Mouse (Mus musculus): ENCODE results near the gene Gm20696. TPM values are rescaled to one million over a fixed set of nuclear protein-coding genes. Genes with fewer than 3 reads are reported as not detected.

The Gm20696 gene
- polyA plus RNA-seq, 1 experiment from 2014 or later, result 3.0 TPM

- H3K27me3 ChIP-seq (replicated peaks), result no peaks in the 10 kb centered on the region
- WGBS (ENCODE audit: insufficient replicate concordance), result 74% methylated on average over 7 of the region's 7 CpGs
- ATAC-seq, result no peak
- H3K9ac ChIP-seq, result no peak overlapping the region
- H3K4me2 ChIP-seq, result no peak overlapping the region
- no peak overlapping the region for H3K4me3 ChIP-seq
- H3K9me3 ChIP-seq (replicated peaks), result no peaks in the 10 kb centered on the region
- H3K36me3 ChIP-seq, result 0 out of 2 replicates have a peak, but pooled peaks cover 3% of the 10 kb centered on the region
- no peaks in the 10 kb centered on the region for H3K4me1 ChIP-seq
- no peak overlapping the region for H3K27ac ChIP-seq
These were observed 202.7 kb downstream of the Gm20696 start for GRCm38 (mm10) chr6:99463906-99464305.

GRCm38 (mm10) chr6:99458775-99459174 is 207.8 kb downstream of the Gm20696 start:
- no peak for ATAC-seq
- 71% methylated on average over 4 of the region's 4 CpGs for WGBS (ENCODE audit: insufficient replicate concordance)

GRCm38 (mm10) chr6:99453763-99454520 is 212.7 kb downstream of the Gm20696 start:
- H3K27me3 ChIP-seq (replicated peaks), result no peaks in the 10 kb centered on the region
- H3K9me3 ChIP-seq (replicated peaks), result no peaks in the 10 kb centered on the region
- no peak overlapping the region for H3K4me2 ChIP-seq
- 83% methylated on average over 7 of the region's 7 CpGs for WGBS (ENCODE audit: insufficient replicate concordance)
- H3K9ac ChIP-seq, result no peak overlapping the region
- no peaks in the 10 kb centered on the region; the same call in 1 of the 2 replicates for H3K36me3 ChIP-seq
- H3K27ac ChIP-seq, result no peak overlapping the region
- H3K4me1 ChIP-seq, result peaks cover 29% of the 10 kb centered on the region
- ATAC-seq, result no peak
- no peak overlapping the region for H3K4me3 ChIP-seq

More at GRCm38 (mm10) chr6:99458775-99459174, 207.8 kb downstream of the Gm20696 start:
- Histone ChIP-seq H3K4me1 (peaks cover 5% of the 10 kb centered on the region), H3K36me3 (no peaks in the 10 kb centered on the region; the same call in 1 of the 2 replicates), H3K27ac (no peak overlapping the region), H3K4me3 (no peak overlapping the region), H3K9me3 (replicated peaks) (no peaks in the 10 kb centered on the region), H3K27me3 (replicated peaks) (no peaks in the 10 kb centered on the region), H3K9ac (no peak overlapping the region), H3K4me2 (no peak overlapping the region)

GRCm38 (mm10) chr6:99452638-99453185 is 213.9 kb downstream of the Gm20696 start:
- Histone ChIP-seq H3K27me3 (replicated peaks) (no peaks in the 10 kb centered on the region), H3K9me3 (replicated peaks) (no peaks in the 10 kb centered on the region), H3K4me2 (no peak overlapping the region), H3K9ac (no peak overlapping the region), H3K27ac (no peak overlapping the region), H3K36me3 (no peaks in the 10 kb centered on the region; the same call in 1 of the 2 replicates), H3K4me1 (peaks cover 29% of the 10 kb centered on the region), H3K4me3 (no peak overlapping the region)
- 56% methylated on average over 2 of the region's 2 CpGs for WGBS (ENCODE audit: insufficient replicate concordance)
- no peak for ATAC-seq

GRCm38 (mm10) chr6:99451479-99451878 is 215.1 kb downstream of the Gm20696 start:
- no peak overlapping the region for H3K4me2 ChIP-seq
- H3K9ac ChIP-seq, result no peak overlapping the region
- peaks cover 29% of the 10 kb centered on the region for H3K4me1 ChIP-seq
- ATAC-seq, result no peak
- 55% methylated on average over 11 of the region's 11 CpGs for WGBS (ENCODE audit: insufficient replicate concordance)
- H3K9me3 ChIP-seq (replicated peaks), result no peaks in the 10 kb centered on the region
- no peak overlapping the region for H3K4me3 ChIP-seq
- H3K27me3 ChIP-seq (replicated peaks), result no peaks in the 10 kb centered on the region
- no peaks in the 10 kb centered on the region; the same call in 1 of the 2 replicates for H3K36me3 ChIP-seq
- no peak overlapping the region for H3K27ac ChIP-seq

GRCm38 (mm10) chr6:99447447-99447846 is 219.2 kb downstream of the Gm20696 start:
- ATAC-seq, result no peak
- H3K27me3 ChIP-seq (replicated peaks), result no peaks in the 10 kb centered on the region
- WGBS (ENCODE audit: insufficient replicate concordance), result 74% methylated on average over 4 of the region's 4 CpGs

GRCm38 (mm10) chr6:99446801-99447415 is 219.7 kb downstream of the Gm20696 start:
- Histone ChIP-seq H3K4me1 (peaks cover 7% of the 10 kb centered on the region; the same call in 1 of the 2 replicates), H3K27ac (no peak overlapping the region), H3K4me3 (no peak overlapping the region), H3K9me3 (replicated peaks) (no peaks in the 10 kb centered on the region), H3K36me3 (no peaks in the 10 kb centered on the region), H3K4me2 (no peak overlapping the region), H3K27me3 (replicated peaks) (no peaks in the 10 kb centered on the region), H3K9ac (no peak overlapping the region)
- no peak for ATAC-seq
- whole genome bisulfite sequencing (ENCODE audit: insufficient replicate concordance), result 79% methylated on average over 12 of the region's 12 CpGs

More at GRCm38 (mm10) chr6:99447447-99447846, 219.2 kb downstream of the Gm20696 start:
- Histone ChIP-seq H3K9ac (no peak overlapping the region), H3K4me1 (peaks cover 12% of the 10 kb centered on the region; the same call in 1 of the 2 replicates), H3K4me3 (no peak overlapping the region), H3K9me3 (replicated peaks) (no peaks in the 10 kb centered on the region), H3K27ac (no peak overlapping the region), H3K4me2 (no peak overlapping the region), H3K36me3 (no peaks in the 10 kb centered on the region)

GRCm38 (mm10) chr6:99443460-99443859 is 223.1 kb downstream of the Gm20696 start:
- ATAC-seq, result no peak
- H3K27ac ChIP-seq, result no peak overlapping the region
- H3K9me3 ChIP-seq (replicated peaks), result no peaks in the 10 kb centered on the region
- no peaks in the 10 kb centered on the region for H3K36me3 ChIP-seq
- peaks cover 14% of the 10 kb centered on the region; the same call in 1 of the 2 replicates for H3K4me1 ChIP-seq
- 63% methylated on average over 5 of the region's 5 CpGs for WGBS (ENCODE audit: insufficient replicate concordance)
- no peak overlapping the region for H3K9ac ChIP-seq
- no peak overlapping the region for H3K4me2 ChIP-seq
- H3K4me3 ChIP-seq, result no peak overlapping the region
- no peaks in the 10 kb centered on the region for H3K27me3 ChIP-seq (replicated peaks)

- no peaks in the 10 kb centered on the region for H3K36me3 ChIP-seq
- no peak overlapping the region for H3K9ac ChIP-seq
- no peak for ATAC-seq
- 63% methylated on average over 7 of the region's 7 CpGs for WGBS (ENCODE audit: insufficient replicate concordance)
- peaks cover 23% of the 10 kb centered on the region; the same call in 1 of the 2 replicates for H3K4me1 ChIP-seq
- H3K4me3 ChIP-seq, result no peak overlapping the region
- H3K4me2 ChIP-seq, result no peak overlapping the region
- no peaks in the 10 kb centered on the region for H3K9me3 ChIP-seq (replicated peaks)
- no peaks in the 10 kb centered on the region for H3K27me3 ChIP-seq (replicated peaks)
- no peak overlapping the region for H3K27ac ChIP-seq
These were observed 225.5 kb downstream of the Gm20696 start for GRCm38 (mm10) chr6:99441100-99441499.

- H3K27ac ChIP-seq, result no peak overlapping the region
- no peaks in the 10 kb centered on the region for H3K27me3 ChIP-seq (replicated peaks)
- H3K4me1 ChIP-seq, result peaks cover 23% of the 10 kb centered on the region; the same call in 1 of the 2 replicates
- no peak overlapping the region for H3K4me2 ChIP-seq
- no peaks in the 10 kb centered on the region for H3K9me3 ChIP-seq (replicated peaks)
- no peak for ATAC-seq
- H3K9ac ChIP-seq, result no peak overlapping the region
- no peaks in the 10 kb centered on the region for H3K36me3 ChIP-seq
- 77% methylated on average over 2 of the region's 2 CpGs for WGBS (ENCODE audit: insufficient replicate concordance)
- H3K4me3 ChIP-seq, result no peak overlapping the region
These were observed 226.0 kb downstream of the Gm20696 start for GRCm38 (mm10) chr6:99440606-99441005.

GRCm38 (mm10) chr6:99439878-99440361 is 226.7 kb downstream of the Gm20696 start:
- no peaks in the 10 kb centered on the region for H3K27me3 ChIP-seq (replicated peaks)
- no peaks in the 10 kb centered on the region for H3K9me3 ChIP-seq (replicated peaks)
- H3K4me3 ChIP-seq, result no peak overlapping the region
- peaks cover 3% of the 10 kb centered on the region; the same call in 1 of the 2 replicates for H3K36me3 ChIP-seq
- WGBS (ENCODE audit: insufficient replicate concordance), result 30% methylated on average over 9 of the region's 9 CpGs
- no peak for ATAC-seq
- H3K4me2 ChIP-seq, result no peak overlapping the region
- no peak overlapping the region for H3K27ac ChIP-seq
- peaks cover 23% of the 10 kb centered on the region; the same call in 1 of the 2 replicates for H3K4me1 ChIP-seq
- H3K9ac ChIP-seq, result no peak overlapping the region

Measured in liver, embryonic 12.5 days (tissue).